In genomic region chrX:16894377-16895175, GRCm38 (mm10) we compare ENCODE assay signal across 9 mouse cellular contexts. TPM values are rescaled to one million over a fixed set of nuclear protein-coding genes. Genes with fewer than 3 reads are reported as not detected.
A peak's percentile ranks its signal among the peaks of the same experiment; 100 is the strongest.
DNase-seq lines count a peak whose midpoint lies in the region; ATAC-seq lines count a peak whose summit lies in the region.
"Had no signal": no experiment of that assay in that cellular context is flagged by ENCODE, and none has a peak within 500 bp of the region (broad histone marks: within the 10 kb centered on the region; RNA-seq: fewer than 3 reads in every experiment).

No protein-coding gene starts in this region.

- no peaks in the 10 kb centered on the region for H3K9me3 ChIP-seq in heart, embryonic 15.5 days (replicated peaks)
- H3K9me3 ChIP-seq in neural tube, embryonic 12.5 days: no peaks in the 10 kb centered on the region

- H3K4me1 ChIP-seq in heart, embryonic 15.5 days (replicated peaks): no peaks in the 10 kb centered on the region
- no peaks in the 10 kb centered on the region for H3K4me1 ChIP-seq in neural tube, embryonic 12.5 days

- H3K27me3 ChIP-seq in heart, embryonic 15.5 days: no peaks in the 10 kb centered on the region
- H3K27me3 ChIP-seq in neural tube, embryonic 12.5 days (replicated peaks): no peaks in the 10 kb centered on the region

- no peak overlapping the region for H3K27ac ChIP-seq in heart, embryonic 15.5 days
- H3K27ac ChIP-seq in neural tube, embryonic 12.5 days: no peak overlapping the region

- no peak overlapping the region for H3K9ac ChIP-seq in heart, embryonic 15.5 days
- no peak overlapping the region for H3K9ac ChIP-seq in neural tube, embryonic 12.5 days

- peak; percentile 43; the same call in 1 of the 2 replicates for ATAC-seq in heart, embryonic 15.5 days (replicated peaks; ENCODE audit: insufficient number of reproducible peaks, insufficient read depth, low FRiP score, low read depth)
- peak; percentile 94 for ATAC-seq in neural tube, embryonic 12.5 days (ENCODE audit: low FRiP score, low read depth)

- H3K36me3 ChIP-seq in heart, embryonic 15.5 days: no peaks in the 10 kb centered on the region
- H3K36me3 ChIP-seq in neural tube, embryonic 12.5 days: no peaks in the 10 kb centered on the region

- no peak overlapping the region for H3K4me3 ChIP-seq in heart, embryonic 15.5 days
- no peak overlapping the region for H3K4me3 ChIP-seq in neural tube, embryonic 12.5 days

- WGBS in heart, embryonic 15.5 days: 27% methylated on average over 5 of the region's 5 CpGs
- WGBS in neural tube, embryonic 12.5 days: 29% methylated on average over 5 of the region's 5 CpGs

- peak; percentile 18 to 77 for DNase-seq in adrenal gland, adult (ENCODE audit: inconsistent age in 2 of 2, low spot score in 1 of 2)
- no peak for DNase-seq in adrenal gland, adult 18-20 months (ENCODE audit: low spot score in 2 of 2)
- DNase-seq in 3T3-L1 (ENCODE audit: low read depth, low spot score): peak; percentile 89
- peak; percentile 77 for DNase-seq in cerebellum, adult 9-10 months
- peak; percentile 29 for DNase-seq in kidney, postnatal 10 days
- no peak for DNase-seq in right cerebral cortex, adult 18-20 months

- no peak overlapping the region for H3K4me2 ChIP-seq in heart, embryonic 15.5 days
- H3K4me2 ChIP-seq in neural tube, embryonic 12.5 days (replicated peaks): no peak overlapping the region

RNA-seq across cellular contexts. Expression of gene Ndp, which starts 17.0 kb away (rescaled TPM):
- total RNA-seq in adrenal gland, adult 18-20 months (2021): not detected
- polyA plus RNA-seq in heart, embryonic 15.5 days (2015; fragmentation: Nextera tagmentation; extraction: Ambion mirVana): 0.93 and 1.2 TPM in 2 replicates
- 6.9 and 8.0 TPM in 2 replicates for polyA plus RNA-seq in neural tube, embryonic 12.5 days (2016; fragmentation: Nextera tagmentation; extraction: Ambion mirVana)
- polyA plus RNA-seq: C2C12 had no signal

Comparison
In these comparisons a context has a peak if more than half of its experiments do, and no peak if none do; other contexts are left out.
1. DNase-seq: peak in adrenal gland, adult (2 of 2), 3T3-L1 (single experiment), cerebellum, adult 9-10 months (single experiment) and kidney, postnatal 10 days (single experiment); none in adrenal gland, adult 18-20 months (0 of 2) and right cerebral cortex, adult 18-20 months (single experiment).